Mouse (Mus musculus) neural tube, embryonic 14.5 days (tissue): ENCODE data around the gene Crabp1. TPM values are rescaled to one million over a fixed set of nuclear protein-coding genes. Genes with fewer than 3 reads are reported as not detected.

Experiments
- ATAC-seq: fragments of 200-750 bp; cut with Nextera tagmentation; 2 replicates; pipeline ENCODE4 v1.8.0; 2017; ENCODE audit warnings: low read depth, mild to moderate bottlenecking, moderate TSS enrichment, moderate library complexity
- H3K27ac ChIP-seq: fragments of 300-500 bp; sonication (generic); 2 replicates; pipeline ENCODE4 v1.5.1; 2014; ENCODE audit warnings: low read depth, mild to moderate bottlenecking, control low read depth, low read length, moderate library complexity, mixed read lengths
- H3K27me3 ChIP-seq: fragments of 300-500 bp; sonication (generic); 2 replicates; pipeline ENCODE4 v1.6.1; 2014; ENCODE audit warnings: low read length; ENCODE audit not compliant: control insufficient read depth, insufficient read depth
- H3K36me3 ChIP-seq: fragments of 300-500 bp; sonication (generic); 2 replicates; pipeline ENCODE4 v1.6.1; 2014; ENCODE audit warnings: low read length, mixed read lengths; ENCODE audit not compliant: control insufficient read depth, insufficient read depth
- H3K4me1 ChIP-seq: fragments of 300-500 bp; sonication (generic); 2 replicates; pipeline ENCODE4 v1.6.1; 2014; ENCODE audit warnings: low read length; ENCODE audit not compliant: control insufficient read depth, insufficient read depth
- H3K4me2 ChIP-seq: fragments of 300-500 bp; sonication (generic); 2 replicates; pipeline ENCODE4 v1.6.1; 2014; ENCODE audit warnings: mild to moderate bottlenecking, low read depth, low read length, control low read depth
- H3K4me3 ChIP-seq: fragments of 300-500 bp; sonication (generic); 2 replicates; pipeline ENCODE4 v1.5.1; 2014; ENCODE audit warnings: low read depth, low read length, control low read depth, mixed read lengths
- H3K9ac ChIP-seq: fragments of 300-500 bp; sonication (generic); replicated peaks from 2 replicates; pipeline ENCODE4 v1.6.1; 2014; ENCODE audit warnings: low read depth, mild to moderate bottlenecking, control low read depth, low read length, mixed read lengths
- H3K9me3 ChIP-seq: fragments of 300-500 bp; sonication (generic); 2 replicates; pipeline ENCODE4 v1.6.1; 2016; ENCODE audit warnings: low read length; ENCODE audit not compliant: control insufficient read depth
- WGBS: fragments of 180-500 bp; shearing (Covaris S2); extraction: QIAGEN DNeasy Blood & Tissue Kit; methylation state at CpG from one replicate; pipeline ENCODE4 v1.1.7; 2014; 5-methylcytosine and 5-hydroxymethylcytosine counted together
- polyA plus RNA-seq: library from polyadenylated mRNA; unstranded; fragments of >200 nt; fragmentation: Nextera tagmentation; extraction: Ambion mirVana; gene quantifications from 2 replicates; pipeline ENCODE4 v1.2.1, GENCODE M21; 2014

Gene Crabp1
- polyA plus RNA-seq, 1 experiment from 2014 or later: 733 TPM

DNA sequence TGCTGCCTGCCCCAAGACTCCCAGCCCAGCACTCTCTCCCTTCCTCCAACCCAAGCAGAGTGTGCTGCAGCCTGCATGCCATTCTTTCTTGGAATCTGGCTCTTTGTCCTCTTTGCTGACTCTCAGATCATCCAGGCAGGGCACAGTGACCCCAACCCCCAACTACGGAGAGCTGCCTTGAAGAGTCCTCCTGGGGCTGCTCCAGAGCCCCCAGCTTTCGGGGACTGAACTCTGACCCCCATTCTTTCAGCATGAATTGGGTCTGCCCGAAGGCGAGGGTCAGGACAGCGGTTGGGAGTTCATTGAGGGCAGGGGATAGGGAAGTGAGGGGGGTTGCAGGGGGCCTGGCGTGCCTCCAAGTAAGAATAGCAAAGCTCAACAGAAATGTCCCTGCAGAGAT is 5.0 kb upstream of the Crabp1 start:
- no peak for ATAC-seq
- Histone ChIP-seq H3K4me3 (no peak overlapping the region), H3K27me3 (peaks cover 4% of the 10 kb centered on the region), H3K27ac (no peak overlapping the region), H3K4me1 (no peaks in the 10 kb centered on the region), H3K36me3 (no peaks in the 10 kb centered on the region), H3K4me2 (no peak overlapping the region), H3K9me3 (no peaks in the 10 kb centered on the region), H3K9ac (no peak overlapping the region)
- 11% methylated on average over 6 of the region's 6 CpGs for WGBS

DNA sequence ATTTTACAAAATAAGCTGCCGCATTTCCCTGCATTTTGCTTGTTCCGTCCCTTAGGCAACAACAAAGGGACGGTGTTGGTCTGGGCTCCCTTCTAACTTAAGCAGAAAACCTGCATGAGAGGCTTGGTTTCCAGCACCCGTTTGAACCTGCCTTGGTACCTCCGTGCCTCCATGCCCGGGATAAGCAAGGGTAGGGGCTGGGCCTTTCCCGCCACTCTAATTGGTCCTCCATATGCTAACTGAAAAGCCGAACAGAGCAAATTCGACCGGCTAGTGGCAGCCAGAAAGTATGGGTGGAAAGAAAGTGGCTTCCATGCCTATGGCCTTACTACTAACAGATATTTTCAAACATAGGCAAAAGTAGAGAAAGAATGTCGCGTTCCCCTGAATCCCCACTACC is 457 bp upstream of the Crabp1 start:
- H3K27me3 ChIP-seq: peaks cover 10% of the 10 kb centered on the region
- H3K36me3 ChIP-seq: no peaks in the 10 kb centered on the region
- peak; percentile 32; the same call in 1 of the 2 replicates for ATAC-seq
- peak overlapping the region; percentile 39 for H3K4me3 ChIP-seq
- H3K9ac ChIP-seq: no peak overlapping the region
- peak overlapping the region; percentile 76 for H3K4me2 ChIP-seq
- peaks cover 18% of the 10 kb centered on the region for H3K4me1 ChIP-seq
- H3K27ac ChIP-seq: no peak overlapping the region
- no peaks in the 10 kb centered on the region for H3K9me3 ChIP-seq
- WGBS: 21% methylated on average over 12 of the region's 12 CpGs

DNA sequence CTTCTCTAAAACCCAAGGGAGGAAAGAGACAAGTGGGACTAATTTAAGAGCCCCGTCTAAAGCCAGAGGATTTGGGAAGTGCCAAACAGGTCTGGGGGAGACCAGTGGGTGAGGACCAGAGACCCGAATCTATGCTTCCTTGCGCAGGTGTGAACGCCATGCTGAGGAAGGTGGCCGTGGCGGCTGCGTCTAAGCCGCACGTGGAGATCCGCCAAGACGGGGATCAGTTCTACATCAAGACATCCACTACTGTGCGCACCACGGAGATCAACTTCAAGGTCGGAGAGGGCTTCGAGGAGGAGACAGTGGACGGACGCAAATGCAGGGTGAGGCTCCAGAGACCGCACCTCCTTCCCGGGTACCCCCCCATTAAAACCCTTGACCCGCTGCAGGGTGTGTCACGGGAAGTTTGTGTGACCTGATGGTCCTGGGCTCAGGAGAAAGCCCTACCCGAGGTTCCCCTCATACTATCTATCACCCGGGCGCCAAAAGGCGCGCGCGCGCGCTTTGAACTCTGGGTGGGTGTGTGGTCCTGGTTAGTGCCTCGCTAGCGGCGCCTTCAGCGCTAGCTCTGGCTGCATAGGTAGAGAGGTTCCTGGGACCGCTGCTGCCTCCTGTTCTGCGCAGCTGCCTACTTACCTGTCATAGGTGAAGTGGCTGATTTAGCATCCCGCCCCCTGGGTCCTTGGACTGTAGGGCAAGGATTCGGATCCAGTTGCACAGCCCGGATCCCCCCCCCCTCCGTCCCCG is 963 bp downstream of the Crabp1 start:
- no peak overlapping the region for H3K27ac ChIP-seq
- H3K27me3 ChIP-seq: peaks cover 10% of the 10 kb centered on the region
- peak overlapping the region; percentile 28; the same call in 1 of the 2 replicates for H3K9ac ChIP-seq
- under 1% methylated on average over 41 of the region's 41 CpGs for WGBS
- ATAC-seq: peak; percentile 35; the same call in 1 of the 2 replicates
- H3K4me2 ChIP-seq: peak overlapping the region; percentile 76
- H3K4me3 ChIP-seq: peak overlapping the region; percentile 39
- no peaks in the 10 kb centered on the region for H3K36me3 ChIP-seq
- H3K4me1 ChIP-seq: peaks cover 23% of the 10 kb centered on the region
- no peaks in the 10 kb centered on the region for H3K9me3 ChIP-seq

DNA sequence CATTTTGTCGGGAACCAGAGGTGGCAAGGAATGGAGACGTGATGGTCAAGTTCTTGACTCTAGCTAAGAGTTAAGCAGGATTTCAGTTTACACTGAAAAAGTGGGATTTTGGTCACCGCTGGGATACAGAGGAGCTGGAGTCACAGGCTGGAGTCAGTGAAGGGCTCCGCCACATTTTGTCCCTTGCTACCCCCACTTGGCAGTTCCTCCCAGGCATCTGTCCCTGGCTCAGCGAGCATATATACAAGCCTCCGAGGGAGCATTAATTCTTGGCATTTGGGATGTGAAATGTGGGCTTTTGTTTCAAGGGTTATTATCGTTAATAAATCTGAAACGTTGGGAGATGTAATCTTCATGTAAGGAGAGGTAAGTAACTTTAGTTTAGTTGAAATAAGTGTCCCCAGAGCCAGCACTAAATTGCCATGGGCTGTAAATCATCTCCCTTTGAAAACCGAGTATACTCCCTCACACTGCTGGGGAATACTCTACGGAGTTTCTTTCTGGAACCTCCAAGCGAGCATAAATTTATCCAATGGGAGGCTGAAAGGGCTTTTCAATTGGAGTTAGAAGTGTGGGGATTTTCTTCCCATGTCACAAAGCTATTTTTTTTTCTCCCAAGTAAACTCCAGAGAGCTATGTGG is 5.7 kb downstream of the Crabp1 start:
- Histone ChIP-seq H3K27ac (no peak overlapping the region), H3K4me2 (peak overlapping the region; percentile 15; the same call in 1 of the 2 replicates)
- ATAC-seq: peak; percentile 26; the same call in 1 of the 2 replicates

GRCm38 (mm10) chr9:54776451-54776982 is 12.0 kb downstream of the Crabp1 start:
- Histone ChIP-seq H3K4me1 (no peaks in the 10 kb centered on the region), H3K4me3 (no peak overlapping the region), H3K4me2 (no peak overlapping the region), H3K9me3 (no peaks in the 10 kb centered on the region), H3K27me3 (no peaks in the 10 kb centered on the region), H3K27ac (no peak overlapping the region), H3K9ac (no peak overlapping the region), H3K36me3 (no peaks in the 10 kb centered on the region)
- ATAC-seq: no peak
- 87% methylated on average over 13 of the region's 13 CpGs for WGBS

More for the DNA sequence above, 5.7 kb downstream of the Crabp1 start:
- WGBS: 18% methylated on average over 11 of the region's 11 CpGs
- H3K9ac ChIP-seq: no peak overlapping the region
- peaks cover 4% of the 10 kb centered on the region; the same call in 1 of the 2 replicates for H3K27me3 ChIP-seq
- H3K9me3 ChIP-seq: no peaks in the 10 kb centered on the region
- H3K4me3 ChIP-seq: no peak overlapping the region
- H3K36me3 ChIP-seq: no peaks in the 10 kb centered on the region
- H3K4me1 ChIP-seq: peaks cover 26% of the 10 kb centered on the region

DNA sequence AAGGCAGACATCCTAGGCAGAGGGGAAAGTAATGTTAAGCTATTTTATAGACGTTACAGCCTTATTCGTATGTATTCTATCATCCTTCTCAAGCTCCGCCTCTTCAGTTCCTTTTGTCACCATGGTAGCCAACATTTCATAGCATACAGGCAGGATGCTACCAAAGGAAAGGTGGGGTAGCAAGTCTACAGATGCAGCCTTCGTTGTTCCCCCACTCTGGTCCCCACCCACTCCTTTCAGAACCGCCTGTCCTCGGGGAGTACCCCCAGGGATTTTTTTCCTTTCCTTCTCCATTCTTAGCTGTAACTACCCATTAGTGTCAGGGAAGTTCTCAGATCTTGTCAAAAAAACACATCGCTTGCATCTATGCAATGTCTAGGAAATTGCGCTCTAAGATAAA is 14.7 kb downstream of the Crabp1 start:
- Histone ChIP-seq H3K27ac (no peak overlapping the region), H3K9me3 (no peaks in the 10 kb centered on the region), H3K9ac (no peak overlapping the region), H3K4me3 (no peak overlapping the region), H3K4me1 (no peaks in the 10 kb centered on the region), H3K36me3 (no peaks in the 10 kb centered on the region), H3K4me2 (no peak overlapping the region), H3K27me3 (no peaks in the 10 kb centered on the region)
- no peak for ATAC-seq
- 81% methylated on average over 8 of the region's 8 CpGs for WGBS

- no peak for ATAC-seq
- H3K9me3 ChIP-seq: no peaks in the 10 kb centered on the region
- no peak overlapping the region for H3K9ac ChIP-seq
- H3K4me1 ChIP-seq: 0 out of 2 replicates have a peak, but pooled peaks cover under 1% of the 10 kb centered on the region
- no peak overlapping the region for H3K4me2 ChIP-seq
- no peak overlapping the region for H3K27ac ChIP-seq
- no peaks in the 10 kb centered on the region for H3K36me3 ChIP-seq
- WGBS: 54% methylated on average over 15 of the region's 15 CpGs
- H3K4me3 ChIP-seq: no peak overlapping the region
- H3K27me3 ChIP-seq: no peaks in the 10 kb centered on the region
Observed at GRCm38 (mm10) chr9:54782504-54782903, 18.0 kb downstream of the Crabp1 start.

DNA sequence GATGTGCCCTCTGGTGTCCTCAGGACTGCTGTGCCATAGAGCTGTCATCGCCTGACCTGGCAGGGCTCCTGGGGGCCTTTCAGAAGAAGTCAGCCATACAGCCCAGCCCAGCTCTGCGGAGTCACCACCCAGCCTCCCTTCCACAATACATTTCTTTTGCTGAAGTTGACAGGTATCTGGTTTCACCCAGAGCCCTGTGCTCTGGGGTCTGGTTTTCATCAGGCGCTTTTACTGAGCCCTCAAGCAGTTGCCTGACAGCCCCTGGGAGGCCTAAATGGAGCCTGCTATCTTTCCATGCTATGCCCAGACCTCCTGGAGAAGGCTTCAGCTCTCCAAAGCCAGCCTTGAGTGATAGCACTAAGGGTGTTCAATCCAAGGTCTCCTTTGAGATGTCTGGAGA is 19.5 kb downstream of the Crabp1 start:
- Histone ChIP-seq H3K4me2 (no peak overlapping the region), H3K27me3 (no peaks in the 10 kb centered on the region), H3K27ac (no peak overlapping the region), H3K4me1 (0 out of 2 replicates have a peak, but pooled peaks cover 3% of the 10 kb centered on the region), H3K9ac (no peak overlapping the region), H3K9me3 (no peaks in the 10 kb centered on the region), H3K4me3 (no peak overlapping the region), H3K36me3 (no peaks in the 10 kb centered on the region)
- WGBS: 74% methylated on average over 3 of the region's 3 CpGs
- ATAC-seq: no peak

DNA sequence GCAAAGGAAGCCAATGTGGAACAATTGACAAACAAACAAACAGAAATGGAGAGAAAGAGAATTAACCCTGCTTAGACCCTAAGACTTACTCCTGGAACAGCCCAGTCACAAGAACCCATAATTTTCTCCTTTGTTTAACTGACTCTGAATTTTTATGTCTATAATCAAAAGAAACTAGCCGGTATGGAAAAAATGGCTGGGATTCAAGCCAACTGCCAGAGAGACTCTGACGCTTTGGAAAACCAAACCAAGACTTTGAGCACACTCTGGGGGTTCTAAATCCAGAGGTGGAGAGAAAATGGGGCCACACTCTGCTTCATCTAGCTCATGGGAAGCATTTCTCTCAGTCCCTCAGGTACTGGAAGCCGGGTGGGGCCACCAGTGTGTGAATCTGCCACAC is 20.7 kb downstream of the Crabp1 start:
- Histone ChIP-seq H3K36me3 (no peaks in the 10 kb centered on the region), H3K27me3 (no peaks in the 10 kb centered on the region), H3K9ac (no peak overlapping the region), H3K4me2 (no peak overlapping the region), H3K4me1 (0 out of 2 replicates have a peak, but pooled peaks cover 3% of the 10 kb centered on the region), H3K4me3 (no peak overlapping the region), H3K27ac (no peak overlapping the region), H3K9me3 (no peaks in the 10 kb centered on the region)
- no peak for ATAC-seq
- 87% methylated on average over 3 of the region's 3 CpGs for WGBS
